Mouse (Mus musculus) embryonic facial prominence, embryonic 15.5 days (tissue): ENCODE results near the gene Clcf1. TPM values are rescaled to one million over a fixed set of nuclear protein-coding genes. Genes with fewer than 3 reads are reported as not detected.

Experiments
- ATAC-seq: fragments of 200-750 bp; cut with Nextera tagmentation; 2 replicates; pipeline ENCODE4 v1.8.0; 2017; ENCODE audit warnings: low read depth, moderate TSS enrichment; ENCODE audit not compliant: insufficient number of reproducible peaks, low FRiP score, low TSS enrichment
- H3K27ac ChIP-seq: fragments of 300-500 bp; sonication (generic); replicated peaks from 2 replicates; pipeline ENCODE4 v1.5.1; 2015; ENCODE audit warnings: mild to moderate bottlenecking, inconsistent platforms
- H3K27me3 ChIP-seq: fragments of 300-500 bp; sonication (generic); 2 replicates; pipeline ENCODE4 v1.6.1; 2015; ENCODE audit warnings: inconsistent platforms
- H3K36me3 ChIP-seq: fragments of 300-500 bp; sonication (generic); 2 replicates; pipeline ENCODE4 v1.6.1; 2015; ENCODE audit warnings: mild to moderate bottlenecking, inconsistent platforms
- H3K4me1 ChIP-seq: fragments of 300-500 bp; sonication (generic); 2 replicates; pipeline ENCODE4 v1.6.1; 2015; ENCODE audit warnings: inconsistent platforms
- H3K4me2 ChIP-seq: fragments of 300-500 bp; sonication (generic); replicated peaks from 2 replicates; pipeline ENCODE4 v1.6.1; 2015; ENCODE audit warnings: mild to moderate bottlenecking, inconsistent platforms
- H3K4me3 ChIP-seq: fragments of 300-500 bp; sonication (generic); replicated peaks from 2 replicates; pipeline ENCODE4 v1.5.1; 2015; ENCODE audit warnings: mild to moderate bottlenecking, inconsistent platforms
- H3K9ac ChIP-seq: fragments of 300-500 bp; sonication (generic); 2 replicates; pipeline ENCODE4 v1.6.1; 2015; ENCODE audit warnings: inconsistent platforms
- H3K9me3 ChIP-seq: fragments of 300-500 bp; sonication (generic); replicated peaks from 2 replicates; pipeline ENCODE4 v1.6.1; 2016; ENCODE audit warnings: inconsistent platforms
- WGBS: fragments of 180-500 bp; shearing (Covaris S2); methylation state at CpG from one replicate; pipeline ENCODE4 v1.1.7; 2015; 5-methylcytosine and 5-hydroxymethylcytosine counted together
- polyA plus RNA-seq: library from polyadenylated mRNA; unstranded; fragments of >200 nt; fragmentation: Nextera tagmentation; extraction: Ambion mirVana; gene quantifications from 2 replicates; pipeline ENCODE4 v1.2.1, GENCODE M21; 2015

The Clcf1 gene
- polyA plus RNA-seq, 1 experiment from 2014 or later: 10.1 TPM

- no peak overlapping the region for H3K4me2 ChIP-seq
- peaks cover 16% of the 10 kb centered on the region for H3K4me1 ChIP-seq
- H3K27ac ChIP-seq: no peak overlapping the region
- no peak overlapping the region for H3K9ac ChIP-seq
- H3K9me3 ChIP-seq: no peaks in the 10 kb centered on the region
- 41% methylated on average over 3 of the region's 3 CpGs for WGBS
- no peaks in the 10 kb centered on the region for H3K27me3 ChIP-seq
- ATAC-seq: no peak
- H3K36me3 ChIP-seq: no peaks in the 10 kb centered on the region
- H3K4me3 ChIP-seq: no peak overlapping the region
Measured at GRCm38 (mm10) chr19:4181892-4182291, 32.1 kb upstream of the Clcf1 start.

GRCm38 (mm10) chr19:4183689-4184088 is 30.3 kb upstream of the Clcf1 start:
- ATAC-seq: no peak
- no peaks in the 10 kb centered on the region for H3K36me3 ChIP-seq
- WGBS: 63% methylated on average over 2 of the region's 2 CpGs
- no peak overlapping the region for H3K9ac ChIP-seq
- H3K9me3 ChIP-seq: no peaks in the 10 kb centered on the region
- H3K27ac ChIP-seq: no peak overlapping the region
- no peak overlapping the region for H3K4me2 ChIP-seq
- peaks cover 16% of the 10 kb centered on the region for H3K4me1 ChIP-seq
- no peak overlapping the region for H3K4me3 ChIP-seq
- H3K27me3 ChIP-seq: no peaks in the 10 kb centered on the region

- Histone ChIP-seq H3K4me2 (no peak overlapping the region), H3K9ac (no peak overlapping the region), H3K4me1 (peaks cover 16% of the 10 kb centered on the region), H3K4me3 (no peak overlapping the region), H3K27ac (no peak overlapping the region; the same call in 1 of the 2 replicates), H3K36me3 (no peaks in the 10 kb centered on the region), H3K9me3 (no peaks in the 10 kb centered on the region), H3K27me3 (no peaks in the 10 kb centered on the region)
- no peak for ATAC-seq
- WGBS: 51% methylated on average over 15 of the region's 15 CpGs
Measured at GRCm38 (mm10) chr19:4184976-4185975, 28.8 kb upstream of the Clcf1 start.

- Histone ChIP-seq H3K4me2 (no peak overlapping the region), H3K27ac (no peak overlapping the region), H3K36me3 (no peaks in the 10 kb centered on the region), H3K9me3 (no peaks in the 10 kb centered on the region), H3K27me3 (no peaks in the 10 kb centered on the region), H3K4me1 (peaks cover 23% of the 10 kb centered on the region), H3K4me3 (no peak overlapping the region), H3K9ac (no peak overlapping the region)
- ATAC-seq: no peak
- 70% methylated on average over 3 of the region's 3 CpGs for WGBS
Measured at GRCm38 (mm10) chr19:4187303-4187702, 26.7 kb upstream of the Clcf1 start.

GRCm38 (mm10) chr19:4189051-4189620 is 24.9 kb upstream of the Clcf1 start:
- H3K36me3 ChIP-seq: peaks cover 9% of the 10 kb centered on the region
- H3K9me3 ChIP-seq: no peaks in the 10 kb centered on the region
- no peak for ATAC-seq
- H3K27ac ChIP-seq: no peak overlapping the region
- peaks cover 37% of the 10 kb centered on the region for H3K4me1 ChIP-seq
- H3K4me2 ChIP-seq: no peak overlapping the region
- H3K9ac ChIP-seq: no peak overlapping the region
- no peaks in the 10 kb centered on the region for H3K27me3 ChIP-seq
- 82% methylated on average over 12 of the region's 12 CpGs for WGBS
- H3K4me3 ChIP-seq: no peak overlapping the region

GRCm38 (mm10) chr19:4190831-4191334 is 23.2 kb upstream of the Clcf1 start, which contains the start of gene Tbc1d10c:
Gene Tbc1d10c, minus strand, starts transcription at chr19:4191284.
- H3K9me3 ChIP-seq: no peaks in the 10 kb centered on the region
- no peak for ATAC-seq
- peak within 1 kb of the TSS; percentile 96 for H3K27ac ChIP-seq
- WGBS: 50% methylated on average over 4 of the region's 4 CpGs
- H3K27me3 ChIP-seq: no peaks in the 10 kb centered on the region
- H3K4me1 ChIP-seq: peaks cover 38% of the 10 kb centered on the region
- H3K4me3 ChIP-seq: peak within 1 kb of the TSS; percentile 90
- peaks cover 27% of the 10 kb centered on the region for H3K36me3 ChIP-seq
- peak within 1 kb of the TSS; percentile 97 for H3K9ac ChIP-seq
- peak within 1 kb of the TSS; percentile 81 for H3K4me2 ChIP-seq

- peak within 1 kb of the TSS; percentile 97 for H3K9ac ChIP-seq
- peak within 1 kb of the TSS; percentile 96 for H3K27ac ChIP-seq
- peak; percentile 93 for ATAC-seq
- H3K9me3 ChIP-seq: no peaks in the 10 kb centered on the region
- peaks cover 45% of the 10 kb centered on the region for H3K4me1 ChIP-seq
- peak within 1 kb of the TSS; percentile 81 for H3K4me2 ChIP-seq
- peaks cover 35% of the 10 kb centered on the region for H3K36me3 ChIP-seq
- 5% methylated on average over 41 of the region's 47 CpGs for WGBS
- no peaks in the 10 kb centered on the region for H3K27me3 ChIP-seq
- peak within 1 kb of the TSS; percentile 90 for H3K4me3 ChIP-seq
Measured at GRCm38 (mm10) chr19:4191528-4192250, 22.3 kb upstream of the Clcf1 start, which contains the start of gene Ppp1ca. Gene Ppp1ca, plus strand, starts transcription at chr19:4192065.

- ATAC-seq: peak; percentile 49; the same call in 1 of the 2 replicates
- Histone ChIP-seq H3K27ac (peak overlapping the region; percentile 96), H3K4me1 (peaks cover 51% of the 10 kb centered on the region)
Measured at GRCm38 (mm10) chr19:4192251-4192985, 21.6 kb upstream of the Clcf1 start.

GRCm38 (mm10) chr19:4193129-4193528 is 20.9 kb upstream of the Clcf1 start:
- 0 out of 2 replicates have a peak overlapping the region, but pooled peaks have one; percentile 96 for H3K27ac ChIP-seq
- WGBS: 60% methylated on average over 6 of the region's 6 CpGs
- H3K36me3 ChIP-seq: peaks cover 43% of the 10 kb centered on the region
- no peaks in the 10 kb centered on the region for H3K27me3 ChIP-seq
- peak overlapping the region; percentile 81 for H3K4me2 ChIP-seq
- peaks cover 51% of the 10 kb centered on the region for H3K4me1 ChIP-seq
- H3K4me3 ChIP-seq: peak overlapping the region; percentile 90
- peak overlapping the region; percentile 97 for H3K9ac ChIP-seq
- ATAC-seq: no peak
- H3K9me3 ChIP-seq: no peaks in the 10 kb centered on the region

More at GRCm38 (mm10) chr19:4192251-4192985, 21.6 kb upstream of the Clcf1 start:
- Histone ChIP-seq H3K27me3 (no peaks in the 10 kb centered on the region), H3K4me2 (peak overlapping the region; percentile 81), H3K9me3 (no peaks in the 10 kb centered on the region), H3K9ac (peak overlapping the region; percentile 97), H3K4me3 (peak overlapping the region; percentile 90), H3K36me3 (peaks cover 41% of the 10 kb centered on the region)
- WGBS: under 1% methylated on average over 49 of the region's 52 CpGs

GRCm38 (mm10) chr19:4194021-4194724 is 19.9 kb upstream of the Clcf1 start:
- H3K4me3 ChIP-seq: 0 out of 2 replicates have a peak overlapping the region, but pooled peaks have one; percentile 2
- ATAC-seq: no peak
- no peaks in the 10 kb centered on the region for H3K27me3 ChIP-seq
- H3K27ac ChIP-seq: no peak overlapping the region
- H3K9me3 ChIP-seq: no peaks in the 10 kb centered on the region
- 92% methylated on average over 8 of the region's 8 CpGs for WGBS
- H3K9ac ChIP-seq: no peak overlapping the region
- H3K36me3 ChIP-seq: peaks cover 46% of the 10 kb centered on the region
- peaks cover 51% of the 10 kb centered on the region for H3K4me1 ChIP-seq
- H3K4me2 ChIP-seq: no peak overlapping the region
